Mouse (Mus musculus): Measurements from ENCODE around the gene Stat5b.

The Stat5b gene

DNA sequence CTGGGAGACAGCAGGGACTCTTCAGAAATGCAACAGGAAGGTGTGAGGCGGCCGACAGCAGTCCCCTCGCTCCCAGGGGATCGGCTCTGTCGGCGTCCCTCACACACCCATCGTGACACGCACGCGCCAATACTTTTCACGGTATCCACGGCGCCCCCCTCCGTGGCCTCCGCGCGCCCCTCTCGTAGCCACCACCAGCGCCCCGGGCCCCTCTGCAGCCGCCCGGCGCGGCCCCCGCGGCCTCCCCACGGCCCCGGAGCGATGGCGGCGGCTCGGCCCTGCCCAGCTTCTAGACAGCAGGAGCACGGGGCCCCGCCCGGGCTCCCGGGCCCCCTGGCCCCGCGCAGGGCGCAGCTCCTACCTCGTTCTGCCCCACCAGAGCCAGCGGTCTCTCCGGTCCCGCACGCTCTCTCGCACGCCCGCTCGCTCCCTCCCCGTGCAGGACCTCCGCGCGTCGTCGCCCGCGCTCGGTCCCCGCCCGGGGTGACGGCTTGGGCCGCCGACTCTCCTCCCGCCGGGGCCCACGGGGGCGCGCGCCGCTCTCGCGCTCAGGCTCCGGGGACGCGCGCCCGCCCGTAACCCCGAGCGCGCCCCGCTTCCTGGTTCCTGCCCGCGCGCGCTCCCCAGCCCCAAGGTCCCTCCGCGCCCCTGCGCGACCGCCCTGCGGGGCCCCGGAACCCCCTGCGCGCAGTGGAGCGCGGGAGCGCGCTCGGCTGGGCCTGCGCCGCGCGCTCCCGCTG is at the start of gene Stat5b:
TSS of gene Stat5b (minus strand) at position 687 of the 740 bp plus-strand sequence.
- peak; percentile 76 for DNase-seq

DNA sequence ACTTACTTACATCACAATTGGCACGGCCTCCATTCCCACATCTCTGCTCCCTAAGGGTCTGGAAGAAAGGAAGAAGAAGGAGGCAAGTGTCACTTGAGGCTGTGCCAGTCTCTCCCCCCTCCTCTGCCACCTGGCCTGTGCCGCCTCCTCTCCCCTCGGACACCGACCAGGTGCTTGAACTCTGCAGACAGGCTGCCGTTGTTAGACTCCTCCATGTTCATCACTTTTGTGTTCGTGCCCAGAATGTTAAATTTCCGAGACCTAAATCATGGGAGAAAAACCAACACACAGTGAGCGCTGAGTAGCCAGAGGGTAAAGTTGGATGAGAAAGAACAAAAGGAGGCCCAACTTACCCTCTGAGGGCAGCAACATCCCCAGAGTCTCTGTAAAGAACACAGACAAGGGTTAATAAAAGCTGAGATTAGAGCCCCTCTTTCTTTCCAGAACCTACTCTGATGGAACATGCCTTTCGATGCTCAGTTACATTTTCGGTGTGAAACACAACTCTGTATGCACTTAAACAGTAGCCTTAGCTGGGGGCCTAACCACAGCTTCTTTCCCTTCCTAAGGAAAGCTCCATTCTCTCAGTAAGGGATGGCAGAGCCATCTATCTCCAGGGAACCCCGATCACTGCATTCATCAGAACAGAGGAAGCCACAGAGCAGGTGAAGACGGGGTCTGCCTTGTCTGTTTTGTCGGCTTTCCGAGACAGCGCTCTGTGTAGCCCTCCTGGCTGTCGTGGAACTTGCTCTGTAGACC is 48.1 kb upstream of the Stat5b start:
- DNase-seq: no peak

DNA sequence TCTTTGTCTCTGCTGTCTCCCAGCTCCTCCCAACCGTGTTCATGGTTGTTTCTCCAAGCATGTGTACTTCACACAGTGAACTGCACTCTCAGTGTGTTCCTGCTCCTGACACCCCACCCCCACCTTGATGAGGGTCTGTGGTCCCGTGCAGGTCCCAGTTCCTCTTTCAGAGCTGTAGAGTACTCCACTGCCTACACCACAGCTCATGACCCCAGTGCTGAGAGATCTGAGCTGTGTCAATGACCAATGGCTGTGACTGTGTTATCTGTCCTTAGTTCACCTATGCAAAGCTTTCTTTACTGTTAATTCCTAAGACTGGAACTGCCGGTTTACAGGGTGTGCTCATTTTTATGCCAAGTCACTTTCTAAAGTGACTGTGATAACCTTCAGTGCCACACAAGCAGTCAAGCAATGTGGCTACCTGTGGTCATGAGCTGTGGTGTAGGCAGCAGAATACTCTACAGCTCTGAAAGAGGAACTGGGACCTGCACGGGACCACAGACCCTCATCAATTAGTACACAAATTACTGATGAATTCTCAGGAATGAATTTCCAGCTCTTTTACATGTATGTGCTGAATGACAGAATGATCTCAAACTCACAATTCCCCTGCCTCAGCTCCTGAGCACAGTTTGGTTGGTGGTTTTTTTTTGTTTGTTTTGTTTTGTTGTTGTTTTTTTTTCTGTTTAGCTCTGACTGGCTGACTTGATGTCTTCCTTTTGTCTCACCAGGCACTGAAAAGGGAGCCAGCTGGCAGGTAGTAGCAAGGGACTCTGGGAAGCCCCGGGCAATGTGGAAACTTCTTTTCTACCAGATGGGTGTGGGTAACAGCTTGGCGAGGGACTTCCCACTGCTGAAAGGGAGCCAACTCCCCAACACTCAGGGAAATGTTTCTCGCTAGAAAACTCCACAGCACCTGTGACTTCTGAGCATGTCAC is 47.0 kb upstream of the Stat5b start:
- DNase-seq: peak; percentile 65

DNA sequence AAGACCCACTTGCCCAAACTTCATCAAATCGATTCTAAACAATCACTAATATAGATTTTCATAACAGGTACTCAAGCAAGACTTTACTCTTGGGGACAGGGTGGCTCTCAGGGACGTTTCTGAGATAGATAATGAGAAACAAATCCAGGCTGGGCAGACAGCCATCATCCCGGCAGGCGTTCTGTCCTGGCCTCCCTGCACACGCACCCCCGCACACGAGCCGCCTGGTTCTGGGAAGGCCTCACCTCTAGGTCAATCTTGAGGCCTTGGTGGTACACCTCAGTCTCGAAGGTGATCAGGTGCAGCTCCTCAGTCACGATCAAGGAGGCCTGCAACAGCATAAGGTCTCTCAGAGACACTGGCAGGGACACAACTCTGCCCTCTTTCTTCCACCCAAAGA is 45.6 kb upstream of the Stat5b start:
- peak; percentile 32 for DNase-seq

DNA sequence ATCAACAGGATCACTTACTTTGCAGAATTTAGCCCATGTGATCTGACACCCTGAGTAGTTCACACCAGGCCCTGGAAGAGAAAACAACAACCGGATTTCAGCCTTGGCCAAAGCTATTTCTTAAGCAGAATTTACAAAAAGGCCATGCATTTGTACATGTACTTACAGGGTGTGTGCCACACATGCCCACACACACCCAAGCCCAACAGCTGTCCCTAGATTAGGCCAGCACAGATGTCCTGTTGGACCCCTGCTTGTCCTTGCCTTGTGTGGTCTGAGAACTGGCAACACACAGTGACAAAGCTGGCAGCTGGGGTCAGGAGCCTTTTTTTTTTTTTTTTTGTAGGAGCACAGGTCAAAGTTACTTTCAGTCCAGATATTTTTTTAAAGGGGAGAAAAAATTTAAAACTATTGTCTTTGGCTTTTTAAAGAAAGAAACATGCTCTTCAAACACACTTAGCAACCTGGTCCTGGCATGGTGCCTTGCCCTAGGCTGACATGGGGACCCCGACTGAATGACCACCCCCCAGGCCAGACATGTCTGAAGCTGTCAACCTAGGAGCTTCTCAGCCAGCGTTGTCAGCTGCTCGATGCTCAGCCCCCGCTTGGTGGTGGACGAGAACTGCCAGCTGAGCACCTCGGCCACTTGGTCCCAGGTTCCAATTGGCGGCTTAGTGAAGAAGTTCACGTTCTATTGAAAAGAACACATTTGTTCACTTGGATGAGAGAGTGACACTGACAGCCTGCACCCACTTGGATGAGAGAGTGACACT is 43.8 kb upstream of the Stat5b start:
- DNase-seq: no peak

DNA sequence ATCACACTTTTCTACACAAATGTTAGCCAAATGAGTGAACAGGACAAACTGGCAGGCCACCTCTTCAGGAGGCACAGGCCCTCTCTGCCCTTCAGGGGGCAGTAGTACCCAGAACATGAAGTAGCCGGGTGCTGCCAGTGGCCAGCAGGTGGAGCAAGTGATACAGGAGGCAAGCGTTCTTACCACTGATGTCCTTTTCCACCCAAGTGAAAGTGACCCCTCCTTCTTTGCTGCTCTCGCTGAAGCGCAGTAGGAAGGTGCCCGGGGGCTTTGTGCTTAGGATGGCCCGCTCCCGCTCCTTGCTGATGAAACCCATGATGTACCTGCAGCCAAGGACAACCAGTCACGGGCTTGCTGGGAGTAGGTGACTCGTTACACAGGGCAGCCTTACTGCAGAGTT is 43.0 kb upstream of the Stat5b start:
- DNase-seq: peak; percentile 85

DNA sequence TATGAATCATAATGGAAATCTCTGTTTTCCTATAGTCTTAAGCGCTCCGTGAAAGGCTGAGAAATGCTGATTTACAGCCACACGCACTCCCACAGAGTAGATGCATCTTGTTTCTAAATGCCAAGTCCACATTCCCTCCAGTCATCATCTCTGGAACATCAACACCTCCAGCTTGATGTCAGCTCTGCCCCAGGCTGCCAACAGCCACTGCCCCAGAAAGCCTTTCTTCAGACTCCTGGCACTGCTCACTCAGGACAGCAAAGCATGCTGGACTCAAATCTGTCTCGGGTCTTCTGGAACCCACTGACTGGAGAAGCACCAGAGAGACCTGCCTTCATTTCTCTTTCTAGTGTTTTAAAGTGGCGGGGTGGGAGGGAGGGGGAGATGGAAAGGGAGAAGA is 41.9 kb upstream of the Stat5b start:
- DNase-seq: no peak

DNA sequence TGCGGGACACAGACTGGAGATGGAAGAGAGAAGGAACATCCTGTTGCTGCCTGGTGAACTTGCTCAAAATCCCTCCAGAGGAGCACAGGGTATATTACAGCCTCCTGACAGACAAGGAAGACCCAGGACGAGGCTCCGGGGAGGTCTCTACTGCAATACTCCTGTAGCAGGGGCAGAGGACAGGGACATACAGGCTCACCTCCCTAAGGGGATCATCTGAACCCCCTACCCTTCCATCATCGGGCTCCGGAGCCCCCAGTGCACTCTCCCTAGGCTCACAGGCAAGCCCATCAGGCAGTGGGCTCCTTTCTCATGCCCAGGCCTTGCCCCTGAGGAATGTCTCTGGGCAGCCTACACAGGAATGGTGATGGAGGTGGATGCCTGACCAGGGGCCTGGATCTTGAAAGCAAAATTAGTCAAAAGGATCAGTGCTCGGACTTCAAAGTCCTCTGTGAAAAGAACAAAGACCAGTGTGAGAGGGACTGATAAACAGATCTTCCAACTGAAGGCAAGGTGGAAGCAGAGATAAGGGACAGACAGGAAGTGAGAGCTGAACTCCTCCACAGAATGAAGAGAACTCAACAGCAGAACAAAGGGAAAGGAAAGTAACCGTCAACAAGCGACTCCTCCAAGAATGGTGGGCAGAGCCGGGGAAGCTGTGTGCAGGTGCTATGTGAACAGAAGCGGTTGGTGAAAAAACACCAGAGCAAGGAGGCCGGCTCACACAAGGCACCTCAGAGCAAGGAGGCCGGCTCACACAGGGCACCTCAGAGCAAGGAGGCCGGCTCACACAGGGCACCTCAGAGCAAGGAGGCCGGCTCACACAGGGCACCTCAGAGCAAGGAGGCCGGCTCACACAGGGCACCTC is 41.0 kb upstream of the Stat5b start:
- DNase-seq: no peak

DNA sequence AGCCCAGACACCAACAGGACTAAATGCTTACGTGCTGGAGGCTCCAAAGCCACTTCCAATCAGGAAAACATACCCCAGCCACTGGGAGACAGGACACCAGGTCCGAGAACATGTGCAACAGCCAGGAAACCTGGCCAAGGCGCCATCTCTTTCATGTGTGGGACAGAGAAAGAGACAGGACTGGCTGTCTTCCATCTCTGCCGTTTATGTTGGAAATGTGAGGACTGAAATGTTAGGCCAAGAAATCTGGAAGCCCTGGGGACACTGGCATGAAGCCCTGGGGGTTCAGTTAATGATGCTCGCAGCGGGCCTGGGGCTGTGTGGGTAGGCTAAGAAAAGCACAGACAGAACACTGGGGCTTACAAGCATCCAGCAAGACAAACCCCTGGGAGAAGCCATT is 40.0 kb upstream of the Stat5b start:
- no peak for DNase-seq

DNA sequence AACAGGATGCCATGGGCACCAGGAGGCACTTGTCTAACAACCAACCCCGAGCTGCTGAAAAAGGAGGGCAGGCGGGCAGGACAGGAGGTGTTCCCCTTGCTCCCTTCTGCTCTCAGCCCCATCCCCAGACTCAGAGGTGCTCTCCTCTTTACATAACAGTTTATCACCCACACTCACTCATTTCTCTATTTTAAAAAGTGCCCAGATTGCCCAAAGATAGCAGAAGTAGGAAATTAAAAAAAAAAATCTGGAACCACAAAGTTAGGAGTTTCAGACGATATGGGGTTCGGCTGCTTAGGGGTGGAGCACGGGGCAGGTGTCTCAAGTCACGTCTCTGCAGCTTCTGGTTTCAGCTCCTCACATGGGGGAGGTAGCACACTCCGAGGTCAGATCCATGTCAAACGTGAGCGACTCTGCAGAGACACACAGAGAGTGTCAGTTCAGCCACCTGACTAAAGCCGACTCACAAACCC is 37.9 kb upstream of the Stat5b start:
- DNase-seq: no peak

DNA sequence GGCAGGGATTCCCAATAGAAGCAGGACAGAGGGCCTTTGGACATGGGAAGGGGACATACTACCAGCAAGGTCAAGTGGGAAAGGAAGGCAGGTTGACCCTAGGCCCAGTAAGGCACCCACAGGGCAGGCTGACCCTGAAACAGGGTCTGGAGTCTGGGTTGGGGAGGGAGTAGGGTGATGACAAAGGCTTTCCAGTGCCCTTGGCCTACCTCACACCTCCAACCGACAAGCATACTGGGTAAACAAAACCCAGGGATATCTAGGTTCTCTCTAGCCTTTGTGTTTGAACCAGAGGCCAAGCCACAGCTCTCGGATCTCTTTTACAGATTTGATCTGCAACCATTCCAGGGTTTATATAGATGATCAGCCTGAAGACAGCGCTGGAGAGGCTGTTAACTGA is 37.2 kb upstream of the Stat5b start:
- no peak for DNase-seq

DNA sequence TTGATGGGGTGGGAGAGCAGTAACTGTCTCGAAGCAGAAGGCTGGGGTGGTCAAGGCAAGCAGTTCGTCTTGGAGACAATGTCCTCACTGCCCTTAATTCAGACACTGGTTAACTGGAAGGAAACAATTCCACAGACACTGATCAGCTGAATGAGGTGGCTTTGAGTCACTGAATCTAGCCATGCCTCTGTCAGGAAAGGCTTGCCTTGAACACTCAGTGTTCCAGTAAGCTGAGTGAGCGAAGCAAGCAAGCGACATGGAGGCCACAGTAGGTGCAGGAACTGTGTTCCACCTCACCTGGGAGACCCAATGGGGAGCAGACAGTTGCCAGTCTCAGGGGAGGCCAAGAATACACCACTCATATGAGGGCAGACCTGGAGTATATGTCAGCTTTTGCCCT is 36.7 kb upstream of the Stat5b start:
- no peak for DNase-seq

DNA sequence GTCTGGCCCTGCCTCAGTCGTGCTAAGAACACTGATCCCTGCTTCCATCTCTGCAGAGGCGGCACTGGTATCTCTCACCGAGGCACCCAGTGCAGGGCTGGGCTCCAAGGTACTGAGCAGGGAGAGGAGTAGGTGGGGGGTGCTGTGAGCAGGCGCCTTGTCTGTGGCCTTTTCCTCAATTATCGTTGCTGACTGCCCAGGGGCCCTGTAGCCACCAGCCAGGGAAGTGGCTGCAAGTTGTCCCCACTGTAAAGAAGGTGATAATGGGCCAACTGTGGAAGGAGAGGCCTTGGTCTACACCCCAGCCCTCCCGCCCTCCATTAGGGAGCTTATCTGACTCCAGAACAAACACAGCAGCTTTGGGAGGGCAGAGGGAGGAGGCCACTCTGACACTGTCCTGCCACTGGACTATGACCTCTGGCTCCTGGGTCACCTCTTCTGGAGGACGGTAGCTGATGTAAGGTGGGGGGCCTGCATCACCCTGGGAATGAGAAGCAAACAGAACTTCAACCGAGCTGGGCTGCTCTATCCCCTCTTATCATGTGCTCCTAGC is 35.7 kb upstream of the Stat5b start:
- DNase-seq: no peak

DNA sequence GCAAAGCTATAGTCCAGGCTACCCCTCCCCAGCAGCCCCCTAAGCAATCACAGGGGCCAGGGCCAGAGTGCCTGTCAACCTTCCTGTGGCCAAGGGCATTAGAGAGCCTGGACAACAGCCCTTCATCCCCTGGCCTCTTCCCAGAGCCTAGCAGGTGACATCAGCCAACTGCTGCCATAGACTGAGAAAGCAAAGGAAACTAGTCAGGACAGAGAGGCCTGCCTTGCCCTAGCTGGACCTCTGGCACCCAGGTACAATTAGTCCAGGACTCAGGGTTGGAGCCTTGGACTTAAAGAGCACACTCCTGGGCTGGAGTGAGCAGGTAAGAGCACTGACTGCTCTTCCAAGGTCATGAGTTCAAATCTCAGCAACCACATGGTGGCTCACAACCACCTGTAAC is 34.9 kb upstream of the Stat5b start:
- DNase-seq: no peak

DNA sequence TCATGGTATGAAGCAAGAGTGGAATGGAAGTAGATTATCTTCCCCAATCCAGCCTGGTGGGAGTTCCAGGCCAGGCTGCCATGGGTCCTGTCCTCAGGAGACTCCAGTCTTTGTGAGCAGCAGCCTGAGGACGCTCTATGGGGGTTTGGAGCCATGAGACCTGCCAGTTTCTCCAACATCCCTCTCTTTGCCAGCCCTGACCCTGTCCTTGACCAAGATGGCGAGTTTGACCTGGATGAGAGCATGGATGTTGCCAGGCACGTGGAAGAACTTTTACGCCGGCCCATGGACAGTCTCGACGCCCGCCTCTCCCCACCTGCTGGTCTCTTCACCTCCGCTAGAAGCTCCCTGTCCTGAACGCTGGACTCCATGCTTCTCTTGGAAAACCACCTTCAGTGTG is 33.1 kb upstream of the Stat5b start:
- no peak for DNase-seq

DNA sequence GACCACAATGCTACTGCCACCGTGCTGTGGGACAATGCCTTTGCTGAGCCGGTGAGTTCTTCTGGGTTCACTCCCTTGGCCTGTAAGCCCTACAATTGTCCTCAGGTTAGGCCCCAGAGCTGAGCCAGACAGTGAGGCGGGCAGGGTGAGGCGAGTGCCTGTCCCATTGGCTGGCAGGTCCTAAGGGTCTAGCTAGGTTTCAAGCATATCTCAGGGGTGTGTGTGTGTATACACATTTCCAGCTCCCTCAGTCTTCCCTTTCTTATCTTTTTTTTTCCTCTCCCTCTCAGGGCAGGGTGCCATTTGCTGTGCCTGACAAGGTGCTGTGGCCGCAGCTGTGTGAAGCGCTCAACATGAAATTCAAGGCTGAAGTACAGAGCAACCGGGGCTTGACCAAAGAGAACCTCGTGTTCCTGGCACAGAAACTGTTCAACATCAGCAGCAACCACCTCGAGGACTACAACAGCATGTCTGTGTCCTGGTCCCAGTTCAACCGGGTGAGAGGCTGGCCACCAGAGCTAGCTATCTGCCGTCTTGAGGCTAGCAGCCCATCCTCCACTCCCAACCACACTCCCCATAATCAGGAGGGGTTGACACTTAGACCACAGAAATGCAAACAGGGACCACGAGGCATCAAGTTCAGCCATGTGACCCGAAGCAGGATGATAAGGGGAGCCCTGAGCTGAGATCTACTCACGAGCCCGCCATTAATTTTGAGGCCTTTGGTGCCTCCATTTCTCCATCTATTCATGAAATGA is 29.0 kb upstream of the Stat5b start:
- no peak for DNase-seq

DNA sequence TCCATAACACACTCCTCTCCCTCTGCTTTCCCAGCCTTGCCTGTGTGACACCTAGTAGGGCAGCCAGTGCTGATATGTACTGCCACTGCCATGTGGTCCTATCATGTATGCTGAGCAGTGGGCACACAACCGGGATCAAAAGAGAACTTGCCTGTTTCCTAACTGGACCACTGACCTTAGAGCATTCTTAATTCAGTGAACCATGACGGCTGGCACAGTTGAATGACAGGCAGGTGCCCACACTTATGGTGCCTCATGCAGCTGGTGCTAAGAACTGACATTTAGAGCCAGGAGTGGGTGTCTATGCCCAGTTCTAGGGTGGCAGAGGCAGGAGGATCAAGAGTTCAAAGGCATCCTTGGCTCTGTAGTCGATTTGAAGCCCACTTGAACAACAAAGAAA is 25.2 kb upstream of the Stat5b start:
- DNase-seq: no peak

DNA sequence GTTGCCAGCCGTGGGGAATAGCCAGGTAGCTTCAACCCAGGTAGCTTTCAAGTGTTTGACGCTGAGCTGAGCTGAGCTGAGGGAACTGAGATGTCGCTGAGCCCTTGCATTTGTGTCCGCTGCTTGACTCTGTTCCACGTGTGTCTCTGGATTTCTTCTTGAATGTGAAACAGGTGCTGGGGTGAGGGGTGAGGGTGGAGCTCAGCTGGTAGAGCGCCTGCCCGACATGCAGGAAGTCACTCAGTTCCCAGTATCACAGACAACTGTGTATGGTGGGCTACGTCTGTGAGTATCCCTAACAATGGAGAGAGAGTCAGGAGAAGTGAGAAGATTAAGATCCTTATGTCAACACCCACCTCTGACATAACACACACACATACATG is 20.4 kb upstream of the Stat5b start:
- DNase-seq: no peak

DNA sequence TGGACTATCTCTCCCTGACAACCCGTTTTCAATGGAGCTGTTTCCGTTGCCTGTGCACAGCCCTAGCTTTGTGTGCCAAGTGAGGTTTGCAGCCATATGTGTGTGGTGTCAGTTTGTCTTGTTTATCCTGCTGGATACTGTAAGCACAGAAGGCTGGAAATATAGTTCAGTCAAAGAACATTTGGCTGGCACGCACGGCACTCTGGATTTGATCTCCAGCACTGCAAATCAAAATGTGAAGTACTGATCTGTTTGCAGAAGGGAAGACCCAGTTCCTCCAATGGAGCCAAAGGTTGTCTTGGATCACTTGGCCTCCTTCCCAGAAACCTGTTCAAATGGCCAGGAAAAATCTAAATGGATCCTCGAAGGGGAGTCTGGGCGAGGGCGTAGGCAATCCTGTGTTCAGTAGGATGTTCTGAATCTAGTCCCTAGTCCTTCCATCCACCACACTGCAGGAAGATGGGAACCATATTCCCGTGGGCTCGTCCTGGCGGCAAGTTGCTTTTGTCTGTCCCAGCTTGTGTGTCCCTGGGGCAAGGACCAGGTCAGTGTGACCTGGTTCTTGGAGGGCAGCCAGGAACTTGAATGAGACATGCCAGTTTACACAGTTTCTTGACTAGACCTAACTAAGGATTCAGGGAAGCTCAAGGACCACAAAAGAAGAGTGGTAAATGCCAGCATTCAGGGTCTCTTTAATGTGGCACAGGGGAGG is 19.9 kb upstream of the Stat5b start:
- DNase-seq: no peak

DNA sequence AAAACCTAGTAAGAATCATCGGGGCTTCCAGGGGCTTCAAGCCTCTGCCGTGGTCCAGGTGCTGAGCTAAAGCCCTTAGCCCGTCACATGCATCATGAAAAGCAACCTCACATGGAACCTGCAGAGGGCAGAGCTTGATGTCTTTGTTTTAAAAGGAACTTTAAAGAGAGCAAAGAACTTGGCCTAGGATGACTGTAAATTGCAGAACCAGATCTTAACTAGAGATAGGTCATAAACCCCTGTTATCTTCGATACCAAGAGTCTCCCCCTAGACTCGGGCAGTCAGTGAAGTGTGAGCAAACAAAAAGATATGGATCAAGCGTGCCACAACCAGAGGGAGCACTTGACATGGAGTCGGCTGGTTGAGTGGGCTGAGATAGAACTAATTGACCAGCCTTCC is 15.1 kb upstream of the Stat5b start:
- no peak for DNase-seq
